Mouse (Mus musculus): Measurements from ENCODE around the gene Hoxb6.

Gene Hoxb6

GRCm38 (mm10) chr11:96303151-96304099, 11.1 kb downstream of the Hoxb6 start, which contains the start of gene Hoxb5:
Gene Hoxb5 (plus strand): TSS chr11:96303336.
- DNase-seq = no peak

GRCm38 (mm10) chr11:96304381-96305195, 12.3 kb downstream of the Hoxb6 start:
- DNase-seq = no peak

- no peak for DNase-seq
Measured at GRCm38 (mm10) chr11:96305505-96306182, 13.4 kb downstream of the Hoxb6 start.

- DNase-seq = no peak
Measured at GRCm38 (mm10) chr11:96306183-96306907, 14.1 kb downstream of the Hoxb6 start.

GRCm38 (mm10) chr11:96306908-96307269, 14.6 kb downstream of the Hoxb6 start:
- DNase-seq = no peak

- DNase-seq = no peak
Measured at GRCm38 (mm10) chr11:96308763-96309162, 16.5 kb downstream of the Hoxb6 start.

- no peak for DNase-seq
Measured at GRCm38 (mm10) chr11:96309288-96309687, 17.0 kb downstream of the Hoxb6 start.

GRCm38 (mm10) chr11:96310183-96310938, 18.1 kb downstream of the Hoxb6 start:
- no peak for DNase-seq

GRCm38 (mm10) chr11:96311097-96311496, 18.8 kb downstream of the Hoxb6 start:
- DNase-seq = no peak

GRCm38 (mm10) chr11:96311520-96312417, 19.5 kb downstream of the Hoxb6 start:
- no peak for DNase-seq

GRCm38 (mm10) chr11:96313134-96313533, 20.9 kb downstream of the Hoxb6 start:
- no peak for DNase-seq

- DNase-seq = no peak
Measured at GRCm38 (mm10) chr11:96313806-96314428, 21.6 kb downstream of the Hoxb6 start.

- no peak for DNase-seq
Measured at GRCm38 (mm10) chr11:96314671-96315343, 22.5 kb downstream of the Hoxb6 start.

GRCm38 (mm10) chr11:96315344-96315681, 23.0 kb downstream of the Hoxb6 start:
- DNase-seq = no peak

GRCm38 (mm10) chr11:96316696-96317607, 24.7 kb downstream of the Hoxb6 start:
- no peak for DNase-seq

GRCm38 (mm10) chr11:96317608-96318367, 25.5 kb downstream of the Hoxb6 start, which contains the start of gene Hoxb4:
Gene Hoxb4 (plus strand): TSS chr11:96318267.
- DNase-seq = no peak

GRCm38 (mm10) chr11:96318368-96319070, 26.2 kb downstream of the Hoxb6 start:
- DNase-seq = no peak
